Mouse (Mus musculus) lung, embryonic 15.5 days (tissue): ENCODE results near the gene Slc12a7. TPM values are rescaled to one million over a fixed set of nuclear protein-coding genes. Genes with fewer than 3 reads are reported as not detected.

ENCODE experiments used
- ATAC-seq: fragments of 200-750 bp; cut with Nextera tagmentation; 2 replicates; pipeline ENCODE4 v1.8.0; 2017; ENCODE audit warnings: moderate number of reproducible peaks, borderline replicate concordance; ENCODE audit not compliant: low FRiP score, low TSS enrichment; ENCODE audit errors: extremely low read depth
- H3K27ac ChIP-seq: fragments of 300-500 bp; sonication (generic); 2 replicates; pipeline ENCODE4 v1.5.1; 2015; ENCODE audit warnings: moderate library complexity, mild to moderate bottlenecking, inconsistent platforms
- H3K27me3 ChIP-seq: fragments of 300-500 bp; sonication (generic); 2 replicates; pipeline ENCODE4 v1.6.1; 2015; ENCODE audit warnings: inconsistent platforms
- H3K36me3 ChIP-seq: fragments of 300-500 bp; sonication (generic); 2 replicates; pipeline ENCODE4 v1.6.1; 2015; ENCODE audit warnings: inconsistent platforms
- H3K4me1 ChIP-seq: fragments of 300-500 bp; sonication (generic); 2 replicates; pipeline ENCODE4 v1.6.1; 2015; ENCODE audit warnings: inconsistent platforms
- H3K4me2 ChIP-seq: fragments of 300-500 bp; sonication (generic); 2 replicates; pipeline ENCODE4 v1.6.1; 2015; ENCODE audit warnings: inconsistent platforms, mild to moderate bottlenecking, moderate library complexity
- H3K4me3 ChIP-seq: fragments of 300-500 bp; sonication (generic); 2 replicates; pipeline ENCODE4 v1.5.1; 2015; ENCODE audit warnings: mild to moderate bottlenecking, inconsistent platforms
- H3K9ac ChIP-seq: fragments of 300-500 bp; sonication (generic); 2 replicates; pipeline ENCODE4 v1.6.1; 2015; ENCODE audit warnings: inconsistent platforms
- H3K9me3 ChIP-seq: fragments of 300-500 bp; sonication (generic); 2 replicates; pipeline ENCODE4 v1.6.1; 2016; ENCODE audit warnings: inconsistent platforms
- WGBS: fragments of 180-500 bp; shearing (Covaris S2); methylation state at CpG from one replicate; pipeline ENCODE4 v1.1.7; 2015; 5-methylcytosine and 5-hydroxymethylcytosine counted together
- polyA plus RNA-seq: library from polyadenylated mRNA; unstranded; fragments of >200 nt; fragmentation: Nextera tagmentation; extraction: Ambion mirVana; gene quantifications from 2 replicates; pipeline ENCODE4 v1.2.1, GENCODE M21; 2015

Slc12a7 gene
- polyA plus RNA-seq, 1 experiment from 2014 or later = 16.7 TPM

GRCm38 (mm10) chr13:73833809-73834208 lies 100.9 kb downstream of the Slc12a7 start:
- Histone ChIP-seq H3K36me3 (no peaks in the 10 kb centered on the region), H3K4me2 (no peak overlapping the region), H3K27me3 (no peaks in the 10 kb centered on the region), H3K27ac (no peak overlapping the region), H3K9ac (no peak overlapping the region), H3K9me3 (no peaks in the 10 kb centered on the region), H3K4me3 (no peak overlapping the region), H3K4me1 (peaks cover 20% of the 10 kb centered on the region)
- ATAC-seq = no peak
- WGBS = 52% methylated on average over 12 of the region's 12 CpGs

GRCm38 (mm10) chr13:73835791-73836190 lies 102.9 kb downstream of the Slc12a7 start:
- no peak overlapping the region for H3K9ac ChIP-seq

GRCm38 (mm10) chr13:73836491-73836890 lies 103.6 kb downstream of the Slc12a7 start:
- WGBS = 53% methylated on average over 6 of the region's 6 CpGs
- Histone ChIP-seq H3K36me3 (no peaks in the 10 kb centered on the region), H3K27me3 (no peaks in the 10 kb centered on the region), H3K9ac (no peak overlapping the region), H3K4me3 (no peak overlapping the region), H3K4me1 (peaks cover 20% of the 10 kb centered on the region), H3K4me2 (no peak overlapping the region), H3K9me3 (no peaks in the 10 kb centered on the region), H3K27ac (no peak overlapping the region)
- no peak for ATAC-seq

More at GRCm38 (mm10) chr13:73835791-73836190, 102.9 kb downstream of the Slc12a7 start:
- peak; percentile 15; the same call in 1 of the 2 replicates for ATAC-seq
- H3K4me3 ChIP-seq = no peak overlapping the region
- H3K9me3 ChIP-seq = no peaks in the 10 kb centered on the region
- WGBS = 26% methylated on average over 4 of the region's 4 CpGs
- H3K4me1 ChIP-seq = peaks cover 20% of the 10 kb centered on the region
- H3K27me3 ChIP-seq = no peaks in the 10 kb centered on the region
- H3K27ac ChIP-seq = peak overlapping the region; percentile 49; the same call in 1 of the 2 replicates
- no peaks in the 10 kb centered on the region for H3K36me3 ChIP-seq
- no peak overlapping the region for H3K4me2 ChIP-seq

DNA sequence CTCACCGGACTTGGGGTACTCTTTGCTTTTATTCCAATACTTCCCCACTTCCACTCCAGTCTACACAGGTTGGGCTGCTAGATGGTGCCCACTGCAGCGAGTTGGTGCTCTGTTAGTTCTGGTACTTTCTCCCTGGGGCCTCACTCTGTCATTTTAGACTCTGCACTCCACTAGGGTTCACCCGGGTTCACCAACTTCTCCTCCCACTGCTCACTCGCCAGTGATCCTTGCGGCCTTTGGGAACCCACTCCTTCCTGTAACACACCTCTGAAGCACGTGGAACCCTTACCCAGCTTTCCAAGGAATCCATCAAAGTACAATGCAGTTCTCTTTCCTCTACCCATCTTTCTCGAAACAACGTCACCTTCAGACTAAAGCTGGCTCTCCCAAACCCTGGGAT lies 104.8 kb downstream of the Slc12a7 start:
- 58% methylated on average over 8 of the region's 8 CpGs for WGBS
- no peak overlapping the region for H3K9ac ChIP-seq
- ATAC-seq = no peak
- no peaks in the 10 kb centered on the region for H3K9me3 ChIP-seq
- H3K4me3 ChIP-seq = no peak overlapping the region
- H3K4me1 ChIP-seq = peaks cover 20% of the 10 kb centered on the region
- no peak overlapping the region for H3K4me2 ChIP-seq
- H3K27ac ChIP-seq = no peak overlapping the region
- no peaks in the 10 kb centered on the region for H3K36me3 ChIP-seq
- no peaks in the 10 kb centered on the region for H3K27me3 ChIP-seq

- no peaks in the 10 kb centered on the region for H3K36me3 ChIP-seq
- peaks cover 20% of the 10 kb centered on the region for H3K4me1 ChIP-seq
- H3K4me2 ChIP-seq = no peak overlapping the region
- no peaks in the 10 kb centered on the region for H3K27me3 ChIP-seq
- H3K9ac ChIP-seq = no peak overlapping the region
- no peaks in the 10 kb centered on the region for H3K9me3 ChIP-seq
- WGBS = 79% methylated on average over 11 of the region's 11 CpGs
- H3K4me3 ChIP-seq = no peak overlapping the region
- no peak for ATAC-seq
- H3K27ac ChIP-seq = no peak overlapping the region
Observed at GRCm38 (mm10) chr13:73839137-73839548, 106.2 kb downstream of the Slc12a7 start.

DNA sequence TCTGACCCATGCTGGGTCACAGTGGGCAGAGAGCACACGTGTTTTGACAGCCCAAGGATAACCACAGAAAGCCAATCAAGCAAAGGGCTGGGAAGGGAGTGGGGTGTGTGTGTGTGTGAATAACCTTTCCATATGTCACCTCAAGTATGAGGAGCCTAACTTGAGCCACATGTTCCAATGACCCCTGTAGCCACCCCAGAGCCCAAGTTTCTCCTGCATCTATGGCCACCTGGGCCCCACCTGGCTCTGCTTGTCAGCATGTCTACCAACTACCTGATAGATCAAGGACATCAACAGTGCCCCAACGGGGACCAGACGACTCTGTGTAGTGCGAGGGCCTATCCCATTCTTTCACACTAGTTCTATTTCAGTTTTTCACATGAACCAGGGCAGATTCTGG lies 106.8 kb downstream of the Slc12a7 start:
- H3K9me3 ChIP-seq = no peaks in the 10 kb centered on the region
- no peak overlapping the region for H3K4me2 ChIP-seq
- WGBS = 73% methylated on average over 4 of the region's 4 CpGs
- no peaks in the 10 kb centered on the region for H3K27me3 ChIP-seq
- peaks cover 20% of the 10 kb centered on the region for H3K4me1 ChIP-seq
- H3K27ac ChIP-seq = no peak overlapping the region
- no peak overlapping the region for H3K4me3 ChIP-seq
- ATAC-seq = no peak
- H3K36me3 ChIP-seq = no peaks in the 10 kb centered on the region
- H3K9ac ChIP-seq = no peak overlapping the region

- Histone ChIP-seq H3K27me3 (peaks cover 22% of the 10 kb centered on the region), H3K27ac (no peak overlapping the region)
- ATAC-seq = no peak
Observed at GRCm38 (mm10) chr13:73842696-73843095, 109.8 kb downstream of the Slc12a7 start.

DNA sequence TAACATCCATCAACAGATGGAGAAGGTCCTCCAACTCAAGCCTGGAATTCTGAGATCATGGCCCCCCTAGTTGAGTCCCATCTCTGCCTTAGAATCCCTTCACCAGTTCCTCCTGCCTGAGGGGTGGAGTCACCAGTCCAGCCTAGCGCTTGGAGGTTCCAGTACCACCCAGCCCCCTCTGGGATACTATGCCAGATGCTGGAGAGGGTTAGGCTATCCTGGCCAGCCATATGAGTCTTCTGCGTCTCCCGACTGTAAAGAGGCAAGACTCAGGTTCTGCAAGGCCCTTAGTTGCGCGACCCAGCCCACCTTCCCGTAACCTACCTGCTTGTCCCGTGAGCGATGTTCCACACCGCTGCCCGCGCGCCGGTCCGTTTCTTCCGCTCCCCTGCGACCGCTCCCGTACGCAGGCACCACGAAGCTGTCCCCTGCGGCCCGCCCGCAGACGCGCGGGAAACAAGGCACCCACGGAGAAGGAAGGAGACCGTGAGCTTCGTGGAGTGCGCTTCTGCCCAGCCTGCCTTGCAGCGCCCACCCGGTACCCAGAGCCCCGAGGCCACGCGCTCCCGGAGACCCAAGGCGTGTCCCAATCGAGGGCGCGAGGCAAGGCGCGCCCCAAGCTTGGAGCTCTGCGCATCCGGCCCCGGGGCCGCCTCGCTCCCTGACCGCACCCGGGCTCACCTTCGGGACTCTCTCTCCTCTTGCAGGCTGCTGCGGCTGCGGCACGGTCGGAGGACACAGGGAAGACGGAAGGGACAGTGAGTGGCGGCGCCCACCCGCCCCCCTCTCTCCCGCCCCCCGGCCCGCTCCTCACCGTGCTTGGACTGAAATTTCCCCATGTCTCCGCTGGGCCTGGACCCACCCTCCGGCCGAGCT lies 113.9 kb downstream of the Slc12a7 start:
- under 1% methylated on average over 65 of the region's 65 CpGs for WGBS
- no peaks in the 10 kb centered on the region for H3K36me3 ChIP-seq
- no peaks in the 10 kb centered on the region for H3K9me3 ChIP-seq
- H3K4me1 ChIP-seq = peaks cover 9% of the 10 kb centered on the region; the same call in 1 of the 2 replicates
- peak overlapping the region; percentile 96 for H3K4me2 ChIP-seq
- H3K9ac ChIP-seq = peak overlapping the region; percentile 53
- H3K4me3 ChIP-seq = peak overlapping the region; percentile 66
- H3K27me3 ChIP-seq = peaks cover 28% of the 10 kb centered on the region
- peak; percentile 50 for ATAC-seq
- H3K27ac ChIP-seq = no peak overlapping the region

More at GRCm38 (mm10) chr13:73842696-73843095, 109.8 kb downstream of the Slc12a7 start:
- peaks cover 9% of the 10 kb centered on the region; the same call in 1 of the 2 replicates for H3K4me1 ChIP-seq
- H3K9me3 ChIP-seq = no peaks in the 10 kb centered on the region
- no peak overlapping the region for H3K4me2 ChIP-seq
- no peak overlapping the region for H3K9ac ChIP-seq
- H3K36me3 ChIP-seq = no peaks in the 10 kb centered on the region
- no peak overlapping the region for H3K4me3 ChIP-seq

DNA sequence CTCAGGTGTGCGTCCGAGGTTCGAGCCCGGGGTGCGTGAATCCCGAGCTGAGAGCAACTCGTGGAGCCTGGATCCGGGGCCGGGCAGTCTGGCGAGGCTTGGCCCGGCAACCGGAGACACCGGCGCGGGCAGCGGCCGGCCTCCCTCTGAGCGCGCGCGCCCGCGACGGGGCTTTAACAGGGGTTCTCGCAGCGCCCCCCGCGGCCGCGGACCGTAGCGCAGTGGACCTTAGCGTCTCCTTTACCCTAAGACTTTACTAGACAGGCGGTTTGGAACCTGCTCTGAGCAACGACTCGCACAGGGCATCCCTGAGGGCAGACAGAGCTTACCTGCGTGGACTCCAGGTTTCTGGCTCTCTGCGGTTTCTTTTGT lies 114.6 kb downstream of the Slc12a7 start, which contains the start of gene Nkd2:
Gene Nkd2, minus strand, starts transcription at position 167 of the 372 bp plus-strand sequence.
- peaks cover 28% of the 10 kb centered on the region for H3K27me3 ChIP-seq
- peaks cover 9% of the 10 kb centered on the region; the same call in 1 of the 2 replicates for H3K4me1 ChIP-seq
- H3K9me3 ChIP-seq = no peaks in the 10 kb centered on the region
- peak within 1 kb of the TSS; percentile 53 for H3K9ac ChIP-seq
- peak within 1 kb of the TSS; percentile 96 for H3K4me2 ChIP-seq
- no peak within 1 kb of the TSS for H3K27ac ChIP-seq
- WGBS = under 1% methylated on average over 38 of the region's 38 CpGs
- H3K36me3 ChIP-seq = no peaks in the 10 kb centered on the region
- ATAC-seq = peak; percentile 82
- peak within 1 kb of the TSS; percentile 66 for H3K4me3 ChIP-seq

Other genes with a start within 250 kb of the Slc12a7 start
- 0.06 and 0.10 TPM in 2 replicates for gene Slc6a3, start 196.3 kb upstream of the Slc12a7 start, polyA plus RNA-seq
- gene Clptm1l, start 129.1 kb upstream of the Slc12a7 start, polyA plus RNA-seq = 113 and 118 TPM in 2 replicates
- gene Tert, start 106.2 kb upstream of the Slc12a7 start, polyA plus RNA-seq = 3.2 and 4.6 TPM in 2 replicates
- gene Slc6a18, start 55.1 kb upstream of the Slc12a7 start, polyA plus RNA-seq = not detected in 2 replicates
- gene Slc6a19, start 28.2 kb upstream of the Slc12a7 start, polyA plus RNA-seq = not detected in 2 replicates
- gene Nkd2, start 114.5 kb downstream of the Slc12a7 start, polyA plus RNA-seq = 4.3 and 4.7 TPM in 2 replicates
- gene Trip13, start 204.7 kb downstream of the Slc12a7 start, polyA plus RNA-seq = 42.2 and 44.4 TPM in 2 replicates
- gene Brd9, start 204.7 kb downstream of the Slc12a7 start, polyA plus RNA-seq = 45.1 and 50.4 TPM in 2 replicates
- gene Zdhhc11, start 230.8 kb downstream of the Slc12a7 start, polyA plus RNA-seq = not detected in 2 replicates